Mouse (Mus musculus): ENCODE data around the gene Ptprn2.
A peak's percentile ranks its signal among the peaks of the same experiment; 100 is the strongest.

The Ptprn2 gene

DNA sequence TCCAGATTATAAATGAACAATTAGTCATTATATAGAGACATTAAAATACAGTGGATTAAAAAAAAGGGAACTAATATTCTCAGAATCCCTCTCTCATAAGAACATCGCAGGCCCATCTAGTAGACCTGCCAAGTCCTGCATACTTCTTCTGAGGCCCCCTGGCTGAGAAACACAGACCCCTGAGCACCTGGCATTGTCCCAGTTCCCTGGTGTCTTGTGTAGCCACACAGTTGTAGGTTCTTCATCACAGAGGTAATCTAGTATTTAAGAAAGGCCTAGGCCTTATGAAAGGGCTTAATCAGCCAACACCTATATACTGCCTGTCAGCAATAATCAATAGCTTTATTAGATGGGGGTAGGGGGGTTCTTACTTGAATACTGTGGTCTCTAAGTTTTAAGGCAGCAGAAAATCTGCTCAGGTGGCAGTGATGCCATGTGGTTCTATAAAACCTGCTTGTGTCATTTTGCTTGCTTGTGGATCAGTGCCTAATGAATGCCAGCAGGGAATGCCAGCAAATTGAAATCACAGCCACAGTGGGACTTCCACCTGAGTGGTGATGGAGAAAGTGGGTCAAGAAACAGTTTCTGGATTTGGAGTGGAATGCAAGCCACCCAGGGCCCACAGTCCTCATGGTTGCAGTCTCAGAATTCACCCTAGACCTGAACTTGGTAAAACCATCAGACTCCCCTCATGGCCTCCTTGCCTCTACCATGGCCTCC is 388.5 kb downstream of the Ptprn2 start:
- no peak for DNase-seq (ENCODE audit: low spot score in 2 of 2)

DNA sequence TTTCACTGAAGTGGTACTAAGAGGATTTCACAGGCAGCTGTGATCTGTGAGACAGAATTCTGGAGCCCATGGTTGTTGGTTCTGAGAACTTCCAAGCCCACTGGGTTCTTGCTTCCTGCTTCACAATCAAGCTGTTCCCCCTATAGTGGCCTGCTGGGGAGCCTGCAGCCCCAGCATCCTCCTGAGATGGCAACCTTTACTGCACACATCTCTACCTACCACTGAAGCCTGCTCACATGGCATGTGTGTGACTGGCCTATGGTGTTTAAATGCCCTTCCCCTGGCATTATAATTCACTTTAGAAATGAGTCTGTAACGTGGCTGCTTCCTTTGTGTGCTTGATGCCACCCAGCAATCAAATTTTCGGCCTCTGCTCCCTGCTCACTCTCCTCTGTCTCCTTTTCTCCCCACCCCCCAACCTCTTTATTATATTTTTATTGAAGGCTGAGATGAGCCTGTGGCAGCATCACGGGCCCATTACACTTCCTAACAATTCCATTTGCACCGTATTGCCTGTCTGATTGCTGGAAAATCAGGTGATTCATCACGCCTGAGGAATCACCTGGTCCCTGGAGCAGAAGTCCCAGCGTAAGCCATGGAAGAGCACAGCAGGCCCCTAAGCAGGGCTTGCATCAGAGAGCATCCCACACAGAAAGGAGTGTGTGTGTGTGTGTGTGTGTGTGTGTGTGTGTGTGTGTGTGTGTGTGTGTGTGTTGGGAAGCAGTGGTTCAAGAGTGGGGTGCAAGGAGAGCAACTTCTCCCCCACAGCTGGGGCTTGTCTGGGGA is 402.2 kb downstream of the Ptprn2 start:
- DNase-seq (ENCODE audit: low spot score in 2 of 2): no peak

DNA sequence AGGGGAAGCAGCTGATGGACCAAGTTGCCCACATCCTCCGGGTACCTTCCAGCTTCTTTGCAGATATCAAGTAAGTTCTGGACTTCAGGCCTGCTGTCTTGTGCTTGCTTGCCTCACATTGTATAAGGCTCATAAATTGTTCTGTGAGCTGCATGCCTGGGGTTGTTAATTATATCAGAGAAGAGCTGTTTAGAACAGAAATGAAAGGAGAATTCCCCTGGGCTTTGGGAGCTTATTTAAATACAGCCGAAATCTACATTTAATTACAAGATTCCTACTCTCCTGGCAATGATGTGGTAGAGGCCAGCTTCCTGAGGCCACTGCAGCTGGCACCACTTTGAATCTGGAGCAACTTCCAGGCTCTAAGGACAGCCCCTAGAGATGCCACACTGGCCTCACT is 403.3 kb downstream of the Ptprn2 start:
- no peak for DNase-seq (ENCODE audit: low spot score in 2 of 2)

DNA sequence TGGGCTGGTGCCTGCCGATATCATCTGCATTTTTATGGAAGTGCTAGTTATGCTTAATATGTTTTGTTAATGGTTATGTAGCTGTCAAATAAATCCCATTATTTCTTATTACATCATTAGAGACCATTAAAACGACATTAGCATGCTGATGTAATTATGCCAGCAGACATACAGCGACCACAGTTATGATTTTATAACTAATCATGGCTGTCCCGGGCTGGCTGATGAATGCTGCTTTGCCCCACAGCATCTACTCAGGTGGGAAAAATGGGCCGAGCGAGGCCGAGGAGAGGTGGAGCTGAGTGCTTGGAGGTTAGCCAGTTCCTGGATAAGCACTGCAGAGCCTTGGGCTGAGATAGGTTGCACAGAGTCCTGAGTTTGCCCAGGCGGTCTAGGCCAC is 407.1 kb downstream of the Ptprn2 start:
- DNase-seq (ENCODE audit: low spot score in 2 of 2): no peak

DNA sequence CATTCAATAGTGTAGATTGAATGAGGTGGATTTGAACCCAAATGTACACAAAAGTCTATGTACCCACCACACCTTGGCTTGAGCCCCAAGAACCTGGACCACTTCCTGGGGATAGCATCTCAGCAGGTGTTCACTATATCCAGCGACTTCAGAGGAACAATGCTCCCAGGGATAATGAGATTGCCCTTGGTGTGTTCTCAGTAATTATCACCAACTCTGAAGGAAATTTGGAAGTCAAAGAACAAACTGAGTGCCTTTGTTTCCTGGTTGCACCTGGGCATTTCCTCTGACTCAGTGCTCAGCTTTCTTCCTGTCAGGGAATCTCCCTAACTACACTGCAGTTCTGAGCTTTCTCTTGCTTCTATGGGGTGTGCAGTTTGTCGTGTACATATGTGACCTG is 411.1 kb downstream of the Ptprn2 start:
- no peak for DNase-seq (ENCODE audit: low spot score in 2 of 2)

DNA sequence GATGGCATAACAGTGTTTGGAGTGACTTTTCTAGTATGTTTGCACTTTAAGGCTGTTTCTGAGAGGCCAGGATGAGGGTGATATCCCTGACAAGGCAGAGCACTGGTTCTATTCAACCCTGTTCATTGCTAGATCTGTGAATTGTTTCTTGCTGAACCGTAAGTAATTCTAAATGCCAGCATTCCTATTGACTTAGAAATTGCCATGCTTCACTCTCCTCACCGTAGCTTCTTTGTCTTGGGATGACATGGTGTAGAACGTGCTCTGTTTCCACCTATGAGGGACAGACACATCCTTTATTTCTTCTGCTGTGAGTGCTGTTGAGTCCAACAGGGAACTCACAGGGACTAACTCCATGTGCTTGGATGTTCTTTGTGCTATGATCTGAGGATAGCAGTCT is 416.3 kb downstream of the Ptprn2 start:
- DNase-seq (ENCODE audit: low spot score in 2 of 2): no peak

DNA sequence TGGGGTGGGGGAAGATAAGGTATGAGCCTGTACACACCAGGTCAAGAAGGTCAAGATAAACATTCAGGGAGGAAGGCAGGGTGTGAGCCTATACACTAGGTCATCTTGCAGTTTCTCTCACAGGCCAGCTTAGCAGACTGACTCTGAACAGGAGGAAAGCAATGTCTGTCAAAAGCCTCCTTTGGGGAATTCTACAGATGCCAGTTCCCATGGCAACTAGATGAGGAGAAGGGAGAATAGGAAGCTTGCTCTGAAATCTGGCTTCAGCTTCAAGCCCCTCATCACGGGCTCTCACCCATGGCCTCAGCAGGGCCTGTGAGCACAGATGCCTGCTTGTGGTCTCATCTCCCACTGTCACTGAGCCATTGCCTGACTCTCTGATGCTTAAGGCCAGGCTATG is 421.9 kb downstream of the Ptprn2 start:
- DNase-seq (ENCODE audit: low spot score in 2 of 2): peak in 1 of 2 experiments; percentile 36

DNA sequence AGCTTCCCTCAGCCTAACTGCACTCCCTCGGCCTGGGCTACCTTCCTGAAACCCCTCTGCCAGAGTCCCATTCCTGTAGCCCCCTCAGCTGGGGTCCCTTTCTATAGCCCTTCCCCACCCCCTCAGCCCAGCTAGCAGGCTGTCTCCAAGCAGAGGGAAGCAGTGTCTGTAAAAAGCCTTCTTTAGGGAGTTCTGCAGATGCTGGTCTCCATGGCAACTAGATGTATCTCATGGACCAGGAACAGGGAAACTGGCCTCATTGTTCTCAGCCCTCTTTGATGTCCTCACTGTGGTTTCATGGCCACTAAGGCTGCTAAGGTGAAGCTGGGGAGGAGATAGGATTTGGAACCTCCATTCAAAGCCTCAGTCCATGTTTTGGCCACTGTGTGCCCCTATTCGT is 423.1 kb downstream of the Ptprn2 start:
- peak in 1 of 2 experiments; percentile 57 for DNase-seq (ENCODE audit: low spot score in 2 of 2)

DNA sequence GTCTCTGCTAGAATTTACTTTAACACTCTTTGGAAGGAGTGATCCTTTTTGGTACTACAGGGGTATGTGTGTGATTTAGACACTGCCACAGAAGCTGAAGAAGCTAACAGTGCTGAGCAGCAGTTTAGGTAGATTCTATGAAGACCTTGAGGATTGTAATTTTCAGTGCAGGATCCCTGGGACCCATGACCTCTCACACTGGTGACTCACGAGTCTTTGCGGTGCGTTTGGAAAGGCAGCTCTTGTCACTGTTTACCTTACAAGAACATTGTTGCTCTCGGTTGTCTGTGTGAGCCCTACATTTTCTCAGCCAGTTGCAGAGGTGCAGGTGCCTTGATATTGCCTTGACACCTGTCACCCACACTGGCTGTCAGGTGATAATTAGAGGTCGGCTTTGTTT is 431.3 kb downstream of the Ptprn2 start:
- DNase-seq (ENCODE audit: low spot score in 2 of 2): no peak

DNA sequence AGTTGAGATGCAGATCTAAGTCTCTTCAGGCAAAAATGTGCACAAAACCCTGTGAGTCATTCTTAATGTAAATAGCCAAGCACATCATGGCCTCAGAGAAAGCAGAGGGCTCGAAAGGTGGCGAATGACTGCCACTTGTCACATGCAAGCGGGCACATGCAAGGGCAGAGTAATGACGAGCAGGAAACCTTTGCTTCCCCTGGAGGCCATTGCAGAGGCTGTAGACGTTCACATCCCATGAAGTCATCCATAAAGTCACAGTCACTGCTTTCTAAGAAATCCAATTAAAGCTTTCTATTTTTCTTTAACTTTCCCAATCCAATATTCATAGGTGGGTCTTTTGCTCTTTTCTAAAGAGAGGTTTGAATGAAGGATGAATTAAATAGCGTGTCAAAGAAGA is 433.7 kb downstream of the Ptprn2 start:
- DNase-seq (ENCODE audit: low spot score in 2 of 2): no peak

DNA sequence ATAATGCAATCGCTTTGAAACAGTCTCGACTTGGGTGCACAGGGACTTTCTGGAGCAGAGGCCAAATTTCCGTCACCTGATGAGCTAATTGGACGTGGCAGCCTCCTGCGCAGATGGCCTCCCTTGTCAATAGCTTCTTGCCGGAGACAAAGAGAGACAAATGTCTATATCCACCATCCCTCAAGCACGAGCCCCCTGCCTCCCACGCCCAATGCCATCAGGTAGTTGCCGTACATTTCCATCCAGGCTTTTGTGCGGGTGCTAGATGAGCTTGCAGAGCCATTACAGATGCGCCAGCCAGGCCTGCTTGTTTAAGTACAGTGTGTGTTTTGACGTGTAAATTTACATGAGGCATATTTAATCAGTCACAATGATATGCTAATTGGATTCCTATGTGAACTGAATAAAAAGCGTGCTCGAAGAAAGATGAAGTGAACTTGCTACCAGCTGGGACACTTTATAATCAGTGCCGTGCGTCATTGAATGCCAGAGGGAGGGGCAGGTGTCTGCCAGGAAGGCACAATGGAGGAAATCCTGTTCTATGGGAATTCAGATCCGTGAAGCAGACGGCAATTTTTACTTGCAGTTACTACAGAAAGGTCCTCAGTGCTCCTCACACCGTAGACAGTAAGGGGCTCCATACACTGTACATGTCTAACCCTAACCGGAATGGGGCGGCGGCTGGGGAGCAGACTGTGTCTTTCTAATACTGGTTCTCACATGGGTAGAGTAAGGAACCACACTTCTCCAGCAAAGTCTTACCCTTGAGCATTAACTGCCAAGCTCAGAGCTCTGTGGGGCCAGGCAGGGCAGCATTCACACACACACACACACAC is 434.4 kb downstream of the Ptprn2 start:
- DNase-seq (ENCODE audit: low spot score in 2 of 2): peak; percentile 40 to 52

DNA sequence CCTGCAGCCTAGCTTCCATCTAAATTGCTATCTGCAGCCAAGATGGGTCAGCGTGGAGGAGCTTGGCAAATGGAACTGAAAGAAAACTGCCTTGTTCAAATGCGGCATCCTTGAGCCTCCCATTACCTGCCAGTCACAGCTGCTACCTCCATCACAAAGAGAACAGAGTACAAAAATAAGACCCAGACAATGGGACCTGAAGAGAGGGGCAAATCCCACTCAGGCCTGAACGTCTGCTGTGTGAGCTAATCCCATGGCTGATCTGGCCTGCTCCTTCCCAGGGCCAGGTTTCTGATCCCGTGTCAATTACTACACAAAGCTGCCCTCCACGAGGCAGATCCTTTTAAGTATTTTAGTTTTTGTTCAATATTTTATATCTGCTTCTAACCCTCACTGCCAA is 441.6 kb downstream of the Ptprn2 start:
- DNase-seq (ENCODE audit: low spot score in 2 of 2): no peak

DNA sequence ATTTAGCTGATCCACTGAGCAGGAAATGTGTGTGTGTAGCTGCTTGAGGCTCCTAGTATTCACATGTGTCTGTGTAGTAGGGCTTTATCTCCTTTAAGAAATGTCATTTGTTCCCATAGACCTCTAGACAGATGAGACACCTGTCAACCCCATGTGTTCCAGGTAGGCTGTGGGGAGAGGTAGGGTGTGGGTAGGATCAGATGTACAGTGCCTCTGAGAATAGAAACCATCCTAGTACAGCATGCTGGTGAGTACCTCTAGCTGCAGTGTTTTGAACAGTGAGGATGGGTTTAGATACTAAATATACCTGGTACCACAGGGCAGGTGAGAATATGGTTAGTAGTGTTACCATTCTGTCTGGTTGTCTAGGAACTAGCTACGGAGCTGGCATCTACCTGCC is 442.0 kb downstream of the Ptprn2 start:
- DNase-seq (ENCODE audit: low spot score in 2 of 2): no peak

DNA sequence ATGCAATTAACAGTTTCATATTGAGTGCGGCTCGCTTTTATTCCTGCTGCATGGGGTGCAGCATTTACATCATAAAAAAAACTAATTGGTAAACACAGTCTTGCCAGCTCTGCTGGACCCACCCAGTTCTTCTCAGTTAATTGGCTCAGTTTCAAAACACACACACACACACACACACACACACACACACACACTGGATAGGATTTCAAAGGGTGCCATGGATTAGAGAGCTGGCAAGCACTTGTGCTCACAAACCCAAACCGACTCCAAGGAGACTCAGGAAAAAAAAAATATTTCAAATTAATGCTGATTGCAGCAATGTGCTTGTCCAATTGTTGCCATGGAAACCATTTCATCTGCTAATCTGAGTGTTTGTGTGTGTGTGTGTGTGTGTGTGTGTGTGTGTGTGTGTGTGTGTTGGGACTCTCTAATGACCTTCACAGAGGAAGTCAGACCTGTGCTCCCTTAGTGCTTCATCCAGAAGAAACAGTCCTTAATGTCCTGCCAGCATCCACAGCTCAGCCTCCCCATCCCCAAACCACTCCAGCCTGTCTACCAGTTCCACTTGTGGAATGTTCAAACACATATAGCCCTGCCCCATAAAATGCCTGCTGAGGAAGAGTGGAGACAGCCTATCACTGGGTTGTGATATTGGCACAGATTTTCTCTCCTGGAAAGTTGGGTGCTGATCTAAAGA is 452.8 kb downstream of the Ptprn2 start:
- peak in 1 of 2 experiments; percentile 57 for DNase-seq (ENCODE audit: low spot score in 2 of 2)

DNA sequence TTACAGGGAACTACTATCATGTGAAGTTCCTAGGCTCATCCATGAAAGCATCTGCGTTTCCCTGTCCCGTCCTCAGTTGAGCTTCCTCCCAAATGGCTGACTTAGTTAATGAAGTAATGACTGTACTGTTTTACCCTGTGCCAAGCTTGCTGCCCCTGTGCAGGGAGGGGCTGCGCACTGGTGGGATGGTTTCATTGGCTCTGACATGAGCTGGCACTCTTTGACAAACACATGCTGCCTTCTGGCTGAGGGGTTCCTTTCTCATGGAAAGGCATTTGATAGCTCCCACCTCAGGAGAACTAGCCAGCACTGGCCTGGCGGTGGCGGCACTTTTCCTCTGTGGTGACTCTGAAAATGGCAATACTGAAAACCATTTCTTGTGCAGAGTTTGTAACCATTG is 458.4 kb downstream of the Ptprn2 start:
- no peak for DNase-seq (ENCODE audit: low spot score in 2 of 2)

DNA sequence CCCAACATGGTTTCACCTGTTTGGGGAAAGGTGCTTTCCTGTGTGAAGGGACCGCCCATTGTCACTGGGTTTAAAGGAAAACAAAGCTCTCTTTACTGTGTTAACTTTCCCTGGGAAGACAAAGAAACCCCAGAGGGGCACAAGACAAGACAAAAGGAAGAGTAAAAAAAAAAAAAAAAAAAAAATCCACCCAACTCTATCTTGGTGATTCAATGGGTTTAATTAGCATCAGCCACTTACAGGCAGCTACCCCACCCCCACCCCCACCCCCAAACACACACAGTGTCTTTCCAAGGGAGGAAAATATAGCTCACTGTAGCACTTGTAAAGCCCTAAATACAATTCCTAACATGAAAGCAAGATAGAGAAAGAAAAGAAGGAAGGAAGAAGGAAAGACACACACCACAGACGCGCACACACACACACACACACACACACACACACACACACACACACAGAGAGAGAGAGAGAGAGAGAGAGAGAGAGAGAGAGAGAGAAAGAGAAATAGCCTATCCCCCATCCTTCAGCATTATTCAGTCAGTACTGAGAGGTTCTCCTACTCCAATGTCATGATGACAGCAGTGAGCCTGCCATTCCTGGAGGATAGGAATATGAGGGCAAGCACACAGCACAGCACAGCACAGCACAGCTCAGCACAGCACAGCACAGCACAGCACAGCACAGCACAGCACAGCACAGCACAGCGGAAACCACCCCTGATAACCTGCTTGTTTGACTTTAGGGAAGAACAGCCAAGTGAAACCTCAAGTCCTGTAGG is 462.8 kb downstream of the Ptprn2 start:
- DNase-seq (ENCODE audit: low spot score in 2 of 2): no peak

DNA sequence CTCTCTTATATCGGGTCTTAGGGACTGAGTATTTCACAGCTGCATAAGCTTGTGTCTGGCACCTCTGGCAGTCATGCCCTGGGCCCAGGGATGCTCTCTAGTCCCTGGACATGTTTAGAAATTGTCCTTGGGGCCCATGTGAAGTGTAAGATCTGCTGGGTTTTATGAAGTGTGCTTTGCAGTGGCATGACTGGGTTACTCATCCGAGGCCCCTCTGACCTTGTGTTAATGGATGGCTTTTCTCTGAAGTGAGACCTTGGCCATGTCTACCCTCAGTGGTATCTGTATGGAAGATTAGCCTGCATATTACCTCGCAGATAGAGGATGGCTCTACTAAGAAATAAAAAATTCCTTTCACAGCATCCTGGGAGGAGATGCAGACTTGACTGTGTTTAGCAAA is 464.2 kb downstream of the Ptprn2 start:
- DNase-seq (ENCODE audit: low spot score in 2 of 2): no peak

DNA sequence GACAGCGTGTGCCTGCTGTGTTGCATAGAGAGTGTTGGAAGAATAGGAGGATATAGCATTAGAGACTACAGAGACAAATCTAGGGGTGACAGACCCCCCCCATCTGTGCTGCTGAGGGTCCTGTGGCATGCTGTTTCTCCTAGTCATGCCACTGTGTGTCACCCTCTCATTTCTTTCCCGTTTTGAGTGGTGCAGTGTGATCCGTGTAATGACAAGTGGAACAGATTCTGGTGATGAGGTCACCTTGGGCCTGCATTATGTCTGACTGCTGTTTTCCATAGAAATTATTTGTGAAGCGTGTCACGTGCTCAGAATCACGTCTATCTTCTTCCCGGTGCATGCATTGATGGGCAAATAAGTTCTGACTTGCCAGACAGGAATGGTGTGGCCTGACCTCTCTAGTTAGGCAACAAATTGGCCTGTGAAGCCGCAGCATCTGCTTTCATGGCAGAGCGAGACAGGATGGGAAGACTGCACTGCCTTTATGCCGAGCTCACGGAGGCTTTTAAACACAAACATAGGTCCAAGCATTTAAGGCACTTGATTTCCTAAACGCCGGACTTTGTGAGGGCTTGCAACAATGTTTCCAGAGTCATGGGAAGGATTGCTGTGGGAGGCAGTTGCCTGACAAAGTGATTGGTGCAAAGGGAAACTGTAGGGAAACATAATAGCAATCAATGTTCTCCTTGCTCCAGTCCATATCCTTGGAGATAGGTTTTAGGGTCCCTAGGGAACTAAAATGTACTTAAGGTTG is 467.1 kb downstream of the Ptprn2 start:
- no peak for DNase-seq (ENCODE audit: low spot score in 2 of 2)

DNA sequence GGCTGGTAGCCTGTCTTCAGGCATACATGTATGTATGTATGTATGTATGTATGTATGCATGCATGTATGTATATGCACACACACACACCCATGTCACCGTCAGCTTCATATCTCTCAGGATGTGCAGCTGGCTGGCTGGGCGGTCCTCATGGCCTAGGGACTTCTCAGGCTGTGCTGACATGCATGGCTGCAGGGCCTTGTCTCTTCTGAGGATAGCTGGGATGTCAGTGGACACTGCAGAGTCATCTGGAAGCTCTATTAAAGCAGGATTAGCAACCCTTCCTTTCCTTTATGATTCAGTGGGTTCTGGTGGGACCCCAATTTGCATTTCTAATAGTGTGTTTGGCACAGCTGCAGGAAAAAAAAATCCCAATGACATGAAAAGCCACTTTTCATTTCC is 473.6 kb downstream of the Ptprn2 start:
- DNase-seq (ENCODE audit: low spot score in 2 of 2): no peak

DNA sequence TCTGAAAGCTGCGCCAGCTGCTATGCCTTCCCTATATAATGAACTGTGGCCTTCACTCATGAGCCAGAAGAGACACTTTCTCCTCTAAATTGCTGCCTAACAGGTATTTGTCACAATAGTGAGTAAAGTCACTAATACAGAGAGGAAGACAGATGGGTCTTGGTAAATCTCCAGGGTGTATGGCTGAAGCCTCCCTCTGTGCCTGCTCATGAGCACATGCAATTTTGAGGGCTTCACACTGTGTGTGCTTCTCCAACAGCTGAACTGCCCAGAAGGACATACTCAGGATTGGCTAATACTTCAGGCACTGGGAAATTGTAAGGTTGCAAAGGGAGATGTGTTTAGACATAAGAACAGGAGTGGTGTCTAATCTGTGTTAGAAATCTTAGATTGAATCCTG is 478.4 kb downstream of the Ptprn2 start:
- no peak for DNase-seq (ENCODE audit: low spot score in 2 of 2)

Data from right cerebral cortex, adult 2 months (tissue).